Mouse (Mus musculus) thymus, postnatal 0 days (tissue): Measurements from ENCODE around the gene Sytl2. TPM values are rescaled to one million over a fixed set of nuclear protein-coding genes. Genes with fewer than 3 reads are reported as not detected.

Experiments used
- DNase-seq: peaks from one replicate; pipeline ENCODE4 v3.0.0-alpha.2; 2015; ENCODE audit warnings: low spot score
- polyA plus RNA-seq: library from polyadenylated mRNA; unstranded; fragments of >200 nt; fragmentation: Nextera tagmentation; extraction: Ambion mirVana; gene quantifications from 2 replicates; pipeline ENCODE4 v1.2.1, GENCODE M21; 2015

Gene Sytl2
- polyA plus RNA-seq, 1 experiment from 2014 or later = 6.1 TPM

GRCm38 (mm10) chr7:90308003-90308402 is 6.0 kb downstream of the Sytl2 start:
- no peak for DNase-seq

- DNase-seq = no peak
These were observed 10.3 kb downstream of the Sytl2 start for GRCm38 (mm10) chr7:90312151-90312883.

DNA sequence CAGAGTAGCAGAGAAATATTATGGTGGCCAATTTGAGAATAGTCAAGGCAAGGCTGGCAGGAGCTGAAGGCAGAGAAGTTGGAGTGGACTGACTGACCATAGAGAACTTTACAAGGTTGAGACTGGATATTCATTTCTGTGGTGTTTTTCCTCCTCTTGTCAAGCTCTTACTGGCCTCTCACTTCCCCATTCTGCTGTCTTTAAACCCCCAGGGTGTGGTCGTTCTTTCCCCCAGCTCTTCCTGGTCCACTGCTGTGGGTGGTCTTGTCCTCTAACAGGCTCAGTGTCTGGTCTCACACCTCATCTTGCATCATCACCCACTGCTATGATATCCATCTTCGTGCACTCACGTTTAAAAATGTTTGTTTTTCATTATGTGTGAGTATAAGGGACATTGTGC is 11.4 kb downstream of the Sytl2 start:
- no peak for DNase-seq

- DNase-seq = no peak
These were observed 14.8 kb downstream of the Sytl2 start for GRCm38 (mm10) chr7:90316823-90317222.

GRCm38 (mm10) chr7:90319446-90319845 is 17.4 kb downstream of the Sytl2 start:
- DNase-seq = no peak

DNA sequence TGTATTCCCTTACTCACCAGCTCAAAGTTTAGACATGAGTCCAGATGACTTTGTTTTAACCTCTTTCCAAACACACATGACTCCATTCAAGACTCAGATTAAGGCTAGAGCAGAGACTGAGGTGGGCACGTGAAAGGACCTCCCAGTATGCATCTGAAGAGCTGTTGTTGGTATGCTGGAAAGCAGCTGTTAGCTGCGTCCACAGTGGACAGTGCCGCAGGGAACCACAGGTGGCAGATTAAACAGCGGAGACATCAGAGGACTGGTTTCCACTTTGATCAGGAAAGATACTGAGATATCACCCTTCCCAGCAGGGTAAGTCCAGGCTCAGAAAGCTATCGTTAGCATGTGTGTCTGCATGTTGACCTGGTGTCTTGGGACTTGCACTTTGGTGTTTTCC is 18.1 kb downstream of the Sytl2 start:
- no peak for DNase-seq

- no peak for DNase-seq
These were observed 23.1 kb downstream of the Sytl2 start for GRCm38 (mm10) chr7:90325166-90325565.

DNA sequence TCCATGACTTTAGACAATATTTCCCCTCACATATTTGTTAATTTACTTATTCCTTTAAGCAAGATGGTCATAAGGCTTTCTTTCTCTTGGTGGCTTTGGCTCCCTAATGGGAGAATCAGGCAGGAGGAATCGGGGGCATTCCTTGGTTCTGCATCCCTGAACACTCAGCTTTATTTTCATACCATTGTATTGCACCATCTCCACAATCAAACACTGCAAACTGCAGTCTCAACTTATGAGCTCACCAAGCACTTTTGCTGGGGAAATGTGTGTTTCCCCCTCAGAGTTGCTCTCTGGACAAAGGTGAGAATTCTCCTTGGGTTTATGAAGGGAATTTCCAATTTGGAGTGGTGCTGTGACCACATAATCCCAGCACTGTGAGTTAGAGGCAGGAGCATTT is 28.1 kb downstream of the Sytl2 start:
- DNase-seq = no peak

GRCm38 (mm10) chr7:90332483-90333065 is 30.5 kb downstream of the Sytl2 start:
- no peak for DNase-seq

DNA sequence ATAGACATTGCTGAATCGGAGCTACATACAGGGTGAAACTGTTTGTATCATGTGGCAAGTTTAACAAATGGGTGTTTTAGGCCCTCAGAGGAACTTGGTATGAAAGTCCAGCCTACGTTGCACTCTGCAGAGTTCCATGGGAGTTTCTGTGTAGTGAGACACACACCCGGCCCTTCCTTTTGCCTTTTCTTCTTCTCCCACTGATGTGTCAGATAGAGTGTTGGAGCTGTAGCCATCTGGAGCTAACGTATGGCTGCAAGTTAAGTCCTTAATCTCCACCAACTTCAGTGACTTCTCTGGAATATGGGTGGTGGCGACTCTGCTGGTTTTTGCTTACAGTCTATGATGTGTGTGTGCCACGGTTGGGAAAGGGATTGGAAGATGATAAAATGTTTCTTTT is 32.3 kb downstream of the Sytl2 start:
- DNase-seq = no peak

DNA sequence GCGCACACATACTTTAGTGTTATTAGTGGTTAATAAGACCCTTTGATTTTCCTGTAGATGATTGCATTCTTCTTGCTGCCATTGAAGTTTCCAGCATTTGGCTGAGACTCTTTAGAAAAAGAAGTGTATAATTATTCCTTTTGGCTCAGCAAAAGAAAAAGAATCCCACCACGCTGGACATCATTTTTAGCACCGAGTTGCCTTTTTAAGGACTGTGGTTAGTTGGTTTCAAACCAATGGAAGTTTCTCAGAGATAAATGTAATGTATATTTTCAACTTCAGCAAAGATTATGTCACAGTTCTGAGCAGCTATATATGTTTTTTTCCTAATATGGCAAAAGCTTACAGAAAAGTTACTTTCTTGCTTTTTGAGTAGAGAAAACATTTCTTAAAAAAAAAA is 32.8 kb downstream of the Sytl2 start:
- no peak for DNase-seq

DNA sequence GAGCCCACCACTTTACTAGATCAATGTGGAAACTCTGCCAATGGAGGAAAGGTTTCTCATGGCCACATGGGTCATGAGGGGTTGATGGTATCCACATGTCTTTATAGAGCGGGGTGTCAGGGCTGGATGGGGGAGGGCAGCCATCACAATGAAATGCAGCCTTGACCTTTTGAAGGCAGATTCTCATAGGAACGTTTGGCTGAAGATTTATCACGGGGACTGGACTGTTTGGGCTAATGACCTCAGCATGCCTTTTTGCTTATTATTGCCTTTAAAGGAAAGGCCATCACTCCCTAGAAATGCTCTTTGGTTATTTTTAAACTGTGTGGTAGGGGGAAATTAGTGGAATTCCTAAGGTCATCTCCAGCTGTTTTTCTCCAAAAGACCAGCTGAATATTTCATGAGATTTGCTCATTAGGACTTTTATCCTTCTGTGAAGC is 33.7 kb downstream of the Sytl2 start:
- no peak for DNase-seq

- peak; percentile 82 for DNase-seq
These were observed 39.3 kb downstream of the Sytl2 start for GRCm38 (mm10) chr7:90341212-90341957.

DNA sequence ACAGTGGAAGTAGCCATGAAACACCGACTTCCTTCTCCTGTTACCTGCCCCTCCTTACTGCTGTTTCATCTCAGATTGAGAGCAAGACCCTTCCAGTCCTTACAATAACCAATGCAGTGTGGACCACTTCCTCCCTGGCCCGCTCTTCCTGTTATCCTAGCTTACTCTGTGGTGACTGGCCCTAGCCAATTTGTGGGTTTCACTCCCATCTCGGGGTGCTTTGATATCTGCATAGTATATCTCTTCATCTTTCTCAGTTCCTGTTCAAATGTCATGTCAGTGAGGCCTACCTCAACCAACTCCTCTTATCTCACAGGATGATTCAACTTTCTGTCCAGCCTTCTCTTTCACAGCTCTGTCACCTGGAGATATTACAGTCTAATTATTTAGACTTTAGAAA is 42.9 kb downstream of the Sytl2 start:
- DNase-seq = peak; percentile 41

DNA sequence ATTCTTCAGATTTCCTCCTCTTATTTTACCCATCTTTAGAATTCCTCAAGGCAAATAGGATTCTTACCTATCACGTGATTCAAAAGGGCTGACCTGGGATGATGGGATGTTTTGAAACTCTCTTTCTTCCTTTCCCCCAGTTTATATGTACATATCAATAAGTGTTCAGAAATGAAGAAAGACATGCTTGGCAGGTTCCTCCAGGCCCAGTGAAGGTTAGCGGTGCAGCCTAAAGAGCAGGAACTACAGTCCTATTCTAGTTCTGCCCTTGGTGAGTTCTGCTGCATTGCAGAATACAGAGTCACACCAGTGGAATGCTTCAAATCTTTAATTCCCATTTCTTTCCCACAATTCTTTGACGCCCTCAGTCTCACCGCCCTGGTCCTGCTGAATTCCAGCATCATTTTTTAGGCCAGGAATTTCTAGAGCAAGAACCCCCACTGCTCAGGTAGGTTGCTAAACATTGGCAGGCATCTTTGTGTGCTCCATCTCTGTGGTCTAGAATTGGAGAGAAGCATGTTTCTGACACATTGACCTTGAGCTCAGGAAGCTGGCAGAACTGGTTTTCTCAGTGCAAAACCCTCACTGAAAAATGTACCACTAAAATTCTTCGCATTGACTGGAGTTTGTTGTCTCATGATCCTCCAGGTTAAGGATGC is 45.9 kb downstream of the Sytl2 start:
- no peak for DNase-seq

DNA sequence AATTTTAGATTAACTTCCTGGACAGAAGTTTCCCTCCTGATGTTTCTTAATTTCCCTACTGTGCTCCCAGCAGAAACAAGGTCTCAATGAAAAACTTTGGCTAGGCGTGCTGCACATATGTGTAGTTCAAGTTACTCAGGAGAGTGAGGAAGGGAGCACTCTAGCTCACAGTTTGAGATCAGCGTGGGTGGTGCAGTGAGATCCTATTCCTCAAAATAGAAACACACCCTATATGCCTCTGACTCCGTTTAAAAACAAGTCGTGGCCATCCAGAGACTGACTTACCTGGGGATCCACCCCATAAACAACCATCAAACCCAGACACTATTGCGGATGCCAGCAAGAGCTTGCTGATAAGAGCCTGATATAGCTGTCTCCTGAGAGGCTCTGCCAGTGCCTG is 47.0 kb downstream of the Sytl2 start:
- no peak for DNase-seq

DNA sequence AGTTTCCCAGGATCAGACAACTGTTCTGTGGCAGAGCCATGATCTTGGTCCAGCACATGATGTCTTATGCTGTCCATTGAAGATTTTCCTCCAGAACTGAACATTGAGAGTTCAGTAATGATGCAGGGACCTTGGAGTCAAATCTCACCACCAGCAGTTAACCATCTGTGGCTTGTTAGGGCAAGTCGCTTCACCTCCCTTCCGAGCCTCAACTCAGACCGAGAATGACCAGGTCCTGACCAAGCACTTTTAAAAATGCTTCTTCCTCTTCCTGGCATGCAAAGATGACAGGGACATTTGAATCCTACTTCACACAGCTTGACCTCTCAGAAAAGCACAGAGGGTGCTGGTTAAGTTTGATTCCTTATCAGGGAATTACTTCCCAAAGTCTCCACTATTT is 50.1 kb downstream of the Sytl2 start:
- DNase-seq = no peak

DNA sequence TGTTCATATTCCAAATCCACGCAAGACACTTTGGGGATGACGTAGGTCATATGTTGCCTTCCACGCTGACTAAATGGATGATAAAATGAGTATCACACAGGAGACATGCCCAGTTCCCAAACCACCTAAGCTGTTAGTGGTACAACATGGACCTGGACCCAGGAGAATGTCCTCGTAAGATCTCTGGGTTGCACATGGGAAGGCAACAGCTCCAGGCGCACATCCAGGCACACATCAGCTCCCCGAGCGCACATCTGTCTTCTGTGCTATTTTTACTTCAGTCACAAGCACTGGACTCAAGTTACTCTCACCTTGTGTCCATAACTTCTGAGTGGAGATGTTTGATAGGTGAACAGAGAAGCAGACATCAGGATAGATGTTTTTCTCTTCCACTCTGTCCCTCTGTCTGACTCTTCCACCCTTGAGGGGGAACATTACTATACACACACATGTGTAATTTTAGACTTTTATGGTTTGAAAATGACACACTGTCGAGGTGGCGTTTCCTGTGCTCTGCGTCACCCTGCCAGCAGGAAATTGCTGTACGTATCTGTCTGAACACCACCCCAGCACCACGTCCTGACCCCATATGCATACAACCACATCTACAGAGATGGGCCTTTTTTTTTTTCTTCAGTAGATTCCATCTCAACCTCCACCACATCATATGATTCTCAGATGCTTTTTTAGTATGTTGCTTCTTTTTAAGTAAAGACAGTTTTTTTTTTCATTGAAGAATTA is 51.6 kb downstream of the Sytl2 start:
- DNase-seq = peak; percentile 84

- DNase-seq = no peak
These were observed 52.2 kb downstream of the Sytl2 start for GRCm38 (mm10) chr7:90354229-90354604.

DNA sequence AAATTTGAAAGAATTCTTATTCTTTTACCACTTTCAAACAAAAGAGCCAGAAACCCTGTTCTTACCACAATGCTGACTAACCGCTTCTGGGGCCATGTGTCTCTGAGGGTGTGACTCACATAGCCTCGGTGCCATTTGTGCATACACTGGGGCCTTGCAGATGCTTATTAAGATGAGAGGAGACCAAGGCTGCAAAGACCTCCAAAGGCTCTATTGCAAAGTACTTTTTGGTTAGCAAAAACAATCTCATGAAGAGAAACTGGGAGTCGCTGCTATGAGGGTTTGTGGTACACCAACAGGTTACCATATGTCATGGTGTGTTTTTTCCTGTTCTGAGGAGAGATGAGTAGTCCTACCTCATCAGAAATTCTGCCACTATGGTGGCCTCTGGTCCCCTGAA is 53.4 kb downstream of the Sytl2 start:
- peak; percentile 37 for DNase-seq

DNA sequence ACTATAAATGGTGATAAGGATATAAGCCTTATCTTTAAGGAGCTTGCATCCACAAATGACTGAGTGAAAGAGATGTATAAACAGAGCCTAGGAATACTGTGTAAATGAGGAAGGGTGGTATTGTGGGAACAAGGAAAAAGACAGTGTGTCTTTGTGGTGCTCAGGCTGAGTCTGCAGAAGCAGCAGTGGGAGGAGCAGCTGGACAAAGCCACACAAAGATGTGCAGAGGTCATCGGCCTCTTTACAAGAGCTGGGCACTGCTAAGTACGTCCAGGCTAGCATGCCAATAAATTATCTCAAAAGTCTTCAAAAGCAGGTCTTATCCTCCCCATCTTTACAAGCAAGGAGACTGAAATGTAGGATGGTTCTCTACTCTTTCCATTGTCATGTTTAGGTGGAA is 53.9 kb downstream of the Sytl2 start:
- DNase-seq = no peak
